Mouse (Mus musculus) heart, adult 9 months (tissue): ENCODE data around the gene Rfesd.

ENCODE experiments used
- DNase-seq, 2 experiments: peaks; one replicate each; pipeline ENCODE4 v3.0.0; 2022; ENCODE audit warnings: low spot score in 2 of 2

Rfesd gene

GRCm38 (mm10) chr13:75981901-75982300, 36.6 kb downstream of the Rfesd start:
- DNase-seq: no peak

GRCm38 (mm10) chr13:75976649-75977048, 41.9 kb downstream of the Rfesd start:
- DNase-seq: no peak

GRCm38 (mm10) chr13:75976218-75976617, 42.3 kb downstream of the Rfesd start:
- DNase-seq: no peak

- no peak for DNase-seq
Observed at GRCm38 (mm10) chr13:75975629-75976028, 42.9 kb downstream of the Rfesd start.

- no peak for DNase-seq
Observed at GRCm38 (mm10) chr13:75974481-75974880, 44.0 kb downstream of the Rfesd start.

- no peak for DNase-seq
Observed at GRCm38 (mm10) chr13:75966850-75967249, 51.7 kb downstream of the Rfesd start, which contains the start of gene Spata9. TSS of gene Spata9 (plus strand) at chr13:75967150.

- DNase-seq: no peak
Observed at GRCm38 (mm10) chr13:75955357-75955992, 63.0 kb downstream of the Rfesd start.
